Mouse (Mus musculus) C2C12 (cell line): ENCODE data around the gene Cacna1c.

Source experiments
- CEBPB ChIP-seq: IDR thresholded peaks from one replicate; pipeline ENCODE4 v1.6.1; 2011; ENCODE audit warnings: low read depth, mild to moderate bottlenecking, control low read depth, moderate library complexity
- CTCF ChIP-seq: IDR thresholded peaks from one replicate; pipeline ENCODE4 v1.5.1; 2011; ENCODE audit not compliant: control insufficient read depth, insufficient read depth, insufficient read length
- MAX ChIP-seq: IDR thresholded peaks from one replicate; pipeline ENCODE4 v1.6.1; 2011; ENCODE audit warnings: mild to moderate bottlenecking, control low read depth
- MYOG ChIP-seq: IDR thresholded peaks from one replicate; pipeline ENCODE4 v1.6.1; 2011; ENCODE audit not compliant: control insufficient read depth, insufficient read length; ENCODE audit errors: extremely low read depth

GRCm38 (mm10) chr6:118769792-118770191, 426.4 kb downstream of the Cacna1c start:
- no peak for TF ChIP-seq CTCF
- TF ChIP-seq CEBPB: no peak
- TF ChIP-seq MYOG: no peak
- TF ChIP-seq MAX: no peak
